Mouse (Mus musculus) MEL (cell line): Measurements from ENCODE around the gene Nectin2. TPM values are rescaled to one million over a fixed set of nuclear protein-coding genes. Genes with fewer than 3 reads are reported as not detected.

Experiments used
- DNase-seq: peaks from one replicate; pipeline ENCODE4 v3.0.0; 2011; ENCODE audit warnings: low read depth, low spot score
- H3K27ac ChIP-seq: 2 replicates; pipeline ENCODE4 v1.5.1; 2012; ENCODE audit warnings: low read depth, mild to moderate bottlenecking, control low read depth, low read length, moderate library complexity; ENCODE audit not compliant: control insufficient read depth
- H3K27me3 ChIP-seq, 2 experiments: fragments of 150-350 bp in 1 of 2; sonication (generic) in 1 of 2; 2 replicates each; pipeline ENCODE4 v1.6.1; 2012; ENCODE audit warnings: low read length in 2 of 2, mild to moderate bottlenecking in 2 of 2, improper control_type of control experiment in 1 of 2, moderate library complexity in 1 of 2; ENCODE audit not compliant: insufficient read depth in 2 of 2, control insufficient read depth in 1 of 2
- H3K36me3 ChIP-seq, 2 experiments: 2 replicates each; pipeline ENCODE4 v1.6.1; 2012 to 2014; ENCODE audit warnings: low read length in 2 of 2, improper control_type of control experiment in 1 of 2, inconsistent platforms in 1 of 2, mild to moderate bottlenecking in 1 of 2; ENCODE audit not compliant: insufficient read depth in 2 of 2, control insufficient read depth in 1 of 2
- H3K4me1 ChIP-seq, 2 experiments: fragments of 150-350 bp in 1 of 2; sonication (generic) in 1 of 2; 2 replicates each; pipeline ENCODE4 v1.6.1; 2012; ENCODE audit warnings: low read length in 2 of 2, improper control_type of control experiment in 1 of 2, mild to moderate bottlenecking in 1 of 2; ENCODE audit not compliant: insufficient read depth in 2 of 2, control insufficient read depth in 1 of 2
- H3K4me3 ChIP-seq, 2 experiments: fragments of 150-350 bp in 1 of 2; sonication (generic) in 1 of 2; 2 replicates each; pipeline ENCODE4 v1.5.1; 2012; ENCODE audit warnings: low read depth in 2 of 2, low read length in 2 of 2, mild to moderate bottlenecking in 2 of 2, moderate library complexity in 2 of 2, control low read depth in 1 of 2, improper control_type of control experiment in 1 of 2; ENCODE audit not compliant: control insufficient read depth in 1 of 2, insufficient read depth in 1 of 2
- H3K79me2 ChIP-seq: 2 replicates; pipeline ENCODE4 v1.6.1; 2012; ENCODE audit warnings: mild to moderate bottlenecking, low read length, moderate library complexity; ENCODE audit not compliant: control insufficient read depth, poor library complexity, insufficient read depth
- H3K9ac ChIP-seq: 2 replicates; pipeline ENCODE4 v1.6.1; 2012; ENCODE audit warnings: low read depth, mild to moderate bottlenecking, control low read depth, low read length, moderate library complexity; ENCODE audit not compliant: control insufficient read depth, poor library complexity, severe bottlenecking
- H3K9me3 ChIP-seq: fragments of 150-350 bp; sonication (generic); replicated peaks from 2 replicates; pipeline ENCODE4 v1.6.1; 2012; ENCODE audit warnings: mild to moderate bottlenecking, low read length, improper control_type of control experiment, moderate library complexity; ENCODE audit not compliant: insufficient read depth
- ELF1 ChIP-seq: IDR thresholded peaks from 2 replicates; pipeline ENCODE4 v1.6.1; 2014; ENCODE audit warnings: low read depth, mild to moderate bottlenecking, inconsistent platforms, low read length, improper control_type of control experiment, moderate library complexity
- GATA1 ChIP-seq: IDR thresholded peaks from 2 replicates; pipeline ENCODE4 v1.6.1; 2011; ENCODE audit warnings: low read depth, low read length, improper control_type of control experiment
- HCFC1 ChIP-seq: IDR thresholded peaks from 2 replicates; pipeline ENCODE4 v1.6.1; 2012; ENCODE audit warnings: low read depth, mild to moderate bottlenecking, inconsistent platforms, low read length, improper control_type of control experiment, moderate library complexity
- MAFK ChIP-seq: IDR thresholded peaks from 2 replicates; pipeline ENCODE4 v1.6.1; 2011; ENCODE audit warnings: low read depth, mild to moderate bottlenecking, low read length, improper control_type of control experiment, borderline replicate concordance
- MAX ChIP-seq: IDR thresholded peaks from 2 replicates; pipeline ENCODE4 v1.6.1; 2011; ENCODE audit warnings: low read length, improper control_type of control experiment
- MAZ ChIP-seq: IDR thresholded peaks from 2 replicates; pipeline ENCODE4 v1.6.1; 2012; ENCODE audit warnings: low read depth, mild to moderate bottlenecking, inconsistent platforms, low read length, improper control_type of control experiment
- MEF2A ChIP-seq: IDR thresholded peaks from 2 replicates; pipeline ENCODE4 v1.6.1; 2014; ENCODE audit warnings: low read depth, mild to moderate bottlenecking, inconsistent platforms, low read length, improper control_type of control experiment; ENCODE audit not compliant: poor library complexity, insufficient replicate concordance, severe bottlenecking; ENCODE audit errors: extremely low read depth
- MXI1 ChIP-seq: IDR thresholded peaks from 2 replicates; pipeline ENCODE4 v1.6.1; 2011; ENCODE audit warnings: mild to moderate bottlenecking, low read depth, low read length, improper control_type of control experiment
- NELFE ChIP-seq: IDR thresholded peaks from 2 replicates; pipeline ENCODE4 v1.6.1; 2011; ENCODE audit warnings: low read depth, low read length, improper control_type of control experiment
- NRF1 ChIP-seq: IDR thresholded peaks from 2 replicates; pipeline ENCODE4 v1.6.1; 2014; ENCODE audit warnings: low read depth, mild to moderate bottlenecking, inconsistent platforms, low read length, improper control_type of control experiment, moderate library complexity; ENCODE audit not compliant: poor library complexity, insufficient read depth, severe bottlenecking
- POLR2A ChIP-seq, 2 experiments: IDR thresholded peaks; 2 replicates each; pipeline ENCODE4 v1.6.1; 2011 to 2012; ENCODE audit warnings: low read length in 2 of 2, mild to moderate bottlenecking in 2 of 2, control low read depth in 1 of 2, improper control_type of control experiment in 1 of 2, low read depth in 1 of 2, moderate library complexity in 1 of 2; ENCODE audit not compliant: control insufficient read depth in 1 of 2, insufficient read depth in 1 of 2, poor library complexity in 1 of 2
- POLR2AphosphoS2 ChIP-seq: IDR thresholded peaks from 2 replicates; pipeline ENCODE4 v1.6.1; 2011; ENCODE audit warnings: low read length, improper control_type of control experiment
- SIN3A ChIP-seq: IDR thresholded peaks from 2 replicates; pipeline ENCODE4 v1.6.1; 2012; ENCODE audit warnings: low read length, improper control_type of control experiment, inconsistent platforms
- TBP ChIP-seq: IDR thresholded peaks from 2 replicates; pipeline ENCODE4 v1.8.0; 2011; ENCODE audit warnings: low read depth, low read length, improper control_type of control experiment
- TCF12 ChIP-seq: IDR thresholded peaks from 2 replicates; pipeline ENCODE4 v1.6.1; 2014; ENCODE audit warnings: low read depth, mild to moderate bottlenecking, inconsistent platforms, low read length, improper control_type of control experiment, moderate library complexity
- ZMIZ1 ChIP-seq: IDR thresholded peaks from 2 replicates; pipeline ENCODE4 v1.6.1; 2012; ENCODE audit warnings: low read depth, mild to moderate bottlenecking, inconsistent platforms, low read length, improper control_type of control experiment, moderate library complexity
- ZNF384 ChIP-seq: IDR thresholded peaks from 2 replicates; pipeline ENCODE4 v1.6.1; 2012; ENCODE audit warnings: low read depth, mild to moderate bottlenecking, inconsistent platforms, low read length, improper control_type of control experiment
- polyA plus RNA-seq, 2 experiments: library from polyadenylated mRNA; stranded (reverse) in 1 of 2; unstranded in 1 of 2; fragments of >175 nt in 1 of 2; fragments of >200 nt in 1 of 2; gene quantifications; 2 replicates each; pipeline versions ENCODE4 v1.2.1 to v1.2.4; 2012; ENCODE audit warnings: low replicate concordance in 2 of 2, low read depth in 1 of 2; ENCODE audit not compliant: insufficient read length in 2 of 2, insufficient read depth in 1 of 2, missing spikeins in 1 of 2
- total RNA-seq: library from RNA; depleted of rRNA; stranded (reverse); fragments of 300-350 nt; gene quantifications from 2 replicates; pipeline ENCODE4 v1.2.3, GENCODE M21; 2012

The Nectin2 gene
- total and polyA plus RNA-seq, 3 experiments = 6.9 to 25.6 TPM; not detected in 1

GRCm38 (mm10) chr7:19770984-19771391, 20.7 kb upstream of the Nectin2 start, which contains the start of gene Bcam:
Gene Bcam, minus strand, starts transcription at chr7:19771016.
- peak within 1 kb of the TSS; percentile 52 to 84 for H3K4me3 ChIP-seq
- H3K27ac ChIP-seq = no peak within 1 kb of the TSS
- no peaks in the 10 kb centered on the region for H3K36me3 ChIP-seq
- H3K79me2 ChIP-seq = no peaks in the 10 kb centered on the region
- TF ChIP-seq ZNF384 (no peak), GATA1 (no peak), MAFK (no peak), TBP (no peak), MAX (no peak)
- H3K9me3 ChIP-seq = no peaks in the 10 kb centered on the region
- peak within 1 kb of the TSS; percentile 68 for H3K9ac ChIP-seq
- DNase-seq = no peak
- H3K27me3 ChIP-seq = no peaks in the 10 kb centered on the region; a peak in 1 of 4 replicates
- peaks cover 4 to 10% of the 10 kb centered on the region in 2 experiments; a peak in 3 of 4 replicates for H3K4me1 ChIP-seq

GRCm38 (mm10) chr7:19770375-19770754, 20.1 kb upstream of the Nectin2 start:
- Histone ChIP-seq H3K27ac (no peak overlapping the region), H3K4me1 (peaks cover 4 to 10% of the 10 kb centered on the region in 2 experiments; a peak in 3 of 4 replicates), H3K27me3 (no peaks in the 10 kb centered on the region; a peak in 1 of 4 replicates), H3K4me3 (peak overlapping the region; percentile 52 to 84), H3K9ac (peak overlapping the region; percentile 68), H3K36me3 (no peaks in the 10 kb centered on the region), H3K79me2 (no peaks in the 10 kb centered on the region), H3K9me3 (no peaks in the 10 kb centered on the region)
- peak; percentile 76 for DNase-seq
- TF ChIP-seq POLR2A (IDR thresholded peaks at IDR 0.05; ENCODE audit: control insufficient read depth in 1 of 2, insufficient read depth in 1 of 2, low read depth in 1 of 2, low read length in 2 of 2, poor library complexity in 1 of 2) (peak; percentile 35 to 62; a peak in 2 of 4 replicates), POLR2AphosphoS2 (no peak), ELF1 (no peak), NELFE (peak; percentile 55), MAZ (0 out of 2 replicates have a peak, but pooled peaks have one; percentile 41), ZMIZ1 (peak; percentile 41; the same call in 1 of the 2 replicates), MAFK (no peak)

- H3K79me2 ChIP-seq = no peaks in the 10 kb centered on the region
- H3K27me3 ChIP-seq = no peaks in the 10 kb centered on the region; a peak in 1 of 4 replicates
- peaks cover 4 to 10% of the 10 kb centered on the region in 2 experiments; a peak in 3 of 4 replicates for H3K4me1 ChIP-seq
- no peak overlapping the region for H3K27ac ChIP-seq
- H3K4me3 ChIP-seq = peak overlapping the region; percentile 52 to 84
- TF ChIP-seq NELFE (no peak), HCFC1 (no peak), TCF12 (0 out of 2 replicates have a peak, but pooled peaks have one; percentile 17), MXI1 (no peak), SIN3A (no peak), NRF1 (no peak), TBP (0 out of 2 replicates have a peak, but pooled peaks have one; percentile 25), MEF2A (no peak)
- peak overlapping the region; percentile 68 for H3K9ac ChIP-seq
- peak; percentile 48 for DNase-seq
- no peaks in the 10 kb centered on the region for H3K9me3 ChIP-seq
- H3K36me3 ChIP-seq = no peaks in the 10 kb centered on the region
Measured at GRCm38 (mm10) chr7:19769434-19770374, 19.4 kb upstream of the Nectin2 start.
